Mouse (Mus musculus): ENCODE measurements around the gene Ctnna3. TPM values are rescaled to one million over a fixed set of nuclear protein-coding genes. Genes with fewer than 3 reads are reported as not detected.

Ctnna3 gene
- total and polyA plus RNA-seq, 3 experiments, result not detected

- Histone ChIP-seq H3K36me3 (replicated peaks) (no peaks in the 10 kb centered on the region), H3K4me3 (ENCODE audit: low read depth, low read length) (no peak overlapping the region), H3K9me3 (replicated peaks) (peaks cover 2% of the 10 kb centered on the region; the same call in 1 of the 2 replicates), H3K4me1 (ENCODE audit: insufficient read depth, low read depth, low read length) (no peaks in the 10 kb centered on the region), H3K27me3 (ENCODE audit: insufficient read depth, low read length) (no peaks in the 10 kb centered on the region)
- TF ChIP-seq GATA2 (IDR thresholded peaks at IDR 0.05; ENCODE audit: borderline replicate concordance, low read depth, low read length) (no peak), TAL1 (conservative IDR thresholded peaks at IDR 0.05; ENCODE audit: low read depth, low read length) (no peak)
- ATAC-seq (ENCODE audit: extremely low read depth, insufficient number of reproducible peaks, low FRiP score, poor library complexity, severe bottlenecking) (no peak), DNase-seq (ENCODE audit: low spot score) (no peak)
Measured at GRCm38 (mm10) chr10:63542493-63542892, 112.6 kb downstream of the Ctnna3 start.

DNA sequence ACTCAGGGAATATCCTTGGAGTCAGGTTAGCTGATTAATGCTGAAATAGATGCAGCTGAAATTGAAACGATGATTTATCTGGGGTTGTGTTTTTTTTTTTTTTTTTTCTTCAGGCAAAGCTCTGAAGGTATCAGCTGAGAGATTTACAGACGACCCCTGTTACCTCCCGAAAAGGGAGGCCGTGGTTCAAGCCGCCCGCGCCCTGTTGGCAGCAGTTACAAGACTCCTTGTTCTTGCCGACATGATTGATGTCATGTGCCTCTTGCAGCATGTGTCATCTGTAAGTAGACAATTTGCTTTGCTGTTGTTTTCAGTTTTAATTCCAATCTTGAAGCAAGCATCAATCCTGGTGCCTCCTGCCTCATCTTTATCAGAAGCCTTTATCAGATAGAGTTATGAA is 136.8 kb downstream of the Ctnna3 start:
- no peaks in the 10 kb centered on the region for H3K4me1 ChIP-seq (ENCODE audit: insufficient read depth, low read depth, low read length)
- TF ChIP-seq TAL1 (conservative IDR thresholded peaks at IDR 0.05; ENCODE audit: low read depth, low read length) (no peak), CTCF (IDR thresholded peaks at IDR 0.05; ENCODE audit: low read depth, low read length) (no peak), GATA1 (IDR thresholded peaks at IDR 0.05; ENCODE audit: borderline replicate concordance, low read length) (no peak), GATA2 (IDR thresholded peaks at IDR 0.05; ENCODE audit: borderline replicate concordance, low read depth, low read length) (no peak), POLR2AphosphoS5 (IDR thresholded peaks at IDR 0.05; ENCODE audit: insufficient replicate concordance, low read depth, low read length) (no peak)
- no peak overlapping the region for H3K4me3 ChIP-seq (ENCODE audit: low read depth, low read length)
- H3K36me3 ChIP-seq (replicated peaks), result no peaks in the 10 kb centered on the region
- no peak for ATAC-seq (ENCODE audit: extremely low read depth, insufficient number of reproducible peaks, low FRiP score, poor library complexity, severe bottlenecking)
- no peak for DNase-seq (ENCODE audit: low spot score)
- H3K27me3 ChIP-seq (ENCODE audit: insufficient read depth, low read length), result no peaks in the 10 kb centered on the region
- H3K9me3 ChIP-seq (replicated peaks), result 0 out of 2 replicates have a peak, but pooled peaks cover 3% of the 10 kb centered on the region

DNA sequence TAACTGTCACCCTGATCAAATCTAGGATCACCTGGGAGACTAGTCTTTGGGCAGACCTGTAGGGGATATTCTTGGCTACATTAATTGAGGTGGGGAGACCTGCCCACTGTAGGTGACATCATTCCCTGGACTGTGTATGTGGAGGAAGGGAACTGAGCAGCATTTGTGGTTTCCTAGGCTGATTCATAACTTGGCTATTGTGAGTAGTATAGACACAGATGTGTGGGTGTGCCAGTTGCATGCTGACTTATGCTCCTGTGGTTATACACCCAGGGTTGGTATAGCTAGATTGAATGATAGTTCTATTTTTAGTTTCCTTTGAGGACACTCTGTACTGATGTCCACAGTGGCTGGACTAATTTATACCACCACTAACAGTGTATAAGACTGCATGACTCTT is 141.7 kb downstream of the Ctnna3 start:
- H3K27me3 ChIP-seq (ENCODE audit: insufficient read depth, low read length), result no peaks in the 10 kb centered on the region
- TF ChIP-seq TAL1 (conservative IDR thresholded peaks at IDR 0.05; ENCODE audit: low read depth, low read length), result no peak
- no peak for TF ChIP-seq GATA2 (IDR thresholded peaks at IDR 0.05; ENCODE audit: borderline replicate concordance, low read depth, low read length)
- no peak for TF ChIP-seq POLR2AphosphoS5 (IDR thresholded peaks at IDR 0.05; ENCODE audit: insufficient replicate concordance, low read depth, low read length)
- TF ChIP-seq CTCF (IDR thresholded peaks at IDR 0.05; ENCODE audit: low read depth, low read length), result no peak
- no peak for TF ChIP-seq GATA1 (IDR thresholded peaks at IDR 0.05; ENCODE audit: borderline replicate concordance, low read length)
- DNase-seq (ENCODE audit: low spot score) (no peak), ATAC-seq (ENCODE audit: extremely low read depth, insufficient number of reproducible peaks, low FRiP score, poor library complexity, severe bottlenecking) (no peak)
- H3K36me3 ChIP-seq (replicated peaks), result no peaks in the 10 kb centered on the region
- H3K9me3 ChIP-seq (replicated peaks), result peaks cover 21% of the 10 kb centered on the region
- H3K4me3 ChIP-seq (ENCODE audit: low read depth, low read length), result no peak overlapping the region
- no peaks in the 10 kb centered on the region for H3K4me1 ChIP-seq (ENCODE audit: insufficient read depth, low read depth, low read length)

- TF ChIP-seq GATA2 (IDR thresholded peaks at IDR 0.05; ENCODE audit: borderline replicate concordance, low read depth, low read length), result no peak
- TF ChIP-seq GATA1 (IDR thresholded peaks at IDR 0.05; ENCODE audit: borderline replicate concordance, low read length), result no peak
- TF ChIP-seq POLR2AphosphoS5 (IDR thresholded peaks at IDR 0.05; ENCODE audit: insufficient replicate concordance, low read depth, low read length), result no peak
- H3K36me3 ChIP-seq (replicated peaks), result no peaks in the 10 kb centered on the region
- no peaks in the 10 kb centered on the region for H3K27me3 ChIP-seq (ENCODE audit: insufficient read depth, low read length)
- no peak overlapping the region for H3K4me3 ChIP-seq (ENCODE audit: low read depth, low read length)
- DNase-seq (ENCODE audit: low spot score), result no peak
- H3K4me1 ChIP-seq (ENCODE audit: insufficient read depth, low read depth, low read length), result no peaks in the 10 kb centered on the region
- H3K9me3 ChIP-seq (replicated peaks), result peaks cover 21% of the 10 kb centered on the region
- no peak for ATAC-seq (ENCODE audit: extremely low read depth, insufficient number of reproducible peaks, low FRiP score, poor library complexity, severe bottlenecking)
Measured at GRCm38 (mm10) chr10:63572866-63573265, 143.0 kb downstream of the Ctnna3 start.

DNA sequence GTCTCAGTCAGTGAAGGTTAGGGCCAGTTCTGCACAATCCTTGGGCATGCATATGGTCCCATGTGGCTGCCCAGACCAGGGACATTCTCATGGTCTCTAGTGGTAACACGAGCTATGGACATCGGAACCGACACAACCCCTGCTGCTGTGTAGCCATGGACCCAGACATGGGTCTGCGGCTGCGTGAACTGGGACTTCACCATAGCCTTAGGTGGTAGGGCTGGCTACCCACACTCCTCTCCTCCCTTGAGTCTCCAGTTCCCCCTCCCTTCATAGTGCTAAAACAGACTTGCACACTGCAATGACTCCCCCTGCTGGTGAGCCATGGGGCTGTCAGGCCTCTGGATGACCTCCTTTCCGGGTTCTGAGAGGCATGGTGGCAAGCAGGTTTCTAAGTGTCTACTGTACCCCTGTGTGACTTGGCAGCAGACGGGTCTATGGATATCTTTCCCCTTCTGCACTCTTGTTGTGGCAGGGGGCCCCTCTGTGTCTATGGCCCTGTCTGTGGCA is 144.3 kb downstream of the Ctnna3 start:
- ATAC-seq (ENCODE audit: extremely low read depth, insufficient number of reproducible peaks, low FRiP score, poor library complexity, severe bottlenecking), result no peak

DNA sequence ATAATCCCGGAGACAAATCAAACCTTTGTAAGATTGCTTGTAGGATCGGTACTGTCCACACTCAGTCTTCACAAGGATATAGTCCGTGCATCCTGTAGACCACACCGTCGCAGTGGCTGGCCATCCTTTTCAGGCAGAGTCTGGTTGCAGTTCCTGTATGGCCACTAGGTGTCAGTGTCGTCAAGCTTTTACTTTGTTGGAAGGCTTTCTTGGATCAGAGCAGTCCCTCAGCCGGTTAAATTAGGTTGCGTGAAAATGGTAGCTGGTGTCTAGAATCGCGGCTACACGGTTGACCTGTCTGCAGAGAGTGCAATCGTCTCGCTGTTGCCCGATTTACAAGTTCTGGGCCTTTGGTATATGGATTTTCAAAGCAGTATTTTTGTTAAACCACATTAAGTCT is 152.7 kb downstream of the Ctnna3 start:
- DNase-seq (ENCODE audit: low spot score) (no peak), ATAC-seq (ENCODE audit: extremely low read depth, insufficient number of reproducible peaks, low FRiP score, poor library complexity, severe bottlenecking) (no peak)
- TF ChIP-seq TAL1 (conservative IDR thresholded peaks at IDR 0.05; ENCODE audit: low read depth, low read length), result no peak
- no peak for TF ChIP-seq POLR2AphosphoS5 (IDR thresholded peaks at IDR 0.05; ENCODE audit: insufficient replicate concordance, low read depth, low read length)
- TF ChIP-seq GATA2 (IDR thresholded peaks at IDR 0.05; ENCODE audit: borderline replicate concordance, low read depth, low read length), result no peak
- TF ChIP-seq GATA1 (IDR thresholded peaks at IDR 0.05; ENCODE audit: borderline replicate concordance, low read length), result no peak
- no peak for TF ChIP-seq CTCF (IDR thresholded peaks at IDR 0.05; ENCODE audit: low read depth, low read length)
- Histone ChIP-seq H3K4me1 (ENCODE audit: insufficient read depth, low read depth, low read length) (no peaks in the 10 kb centered on the region), H3K36me3 (replicated peaks) (no peaks in the 10 kb centered on the region), H3K4me3 (ENCODE audit: low read depth, low read length) (no peak overlapping the region), H3K9me3 (replicated peaks) (peaks cover 13% of the 10 kb centered on the region; the same call in 1 of the 2 replicates), H3K27me3 (ENCODE audit: insufficient read depth, low read length) (no peaks in the 10 kb centered on the region)

More for the DNA sequence above, 144.3 kb downstream of the Ctnna3 start:
- Histone ChIP-seq H3K36me3 (replicated peaks) (no peaks in the 10 kb centered on the region), H3K4me3 (ENCODE audit: low read depth, low read length) (no peak overlapping the region), H3K27me3 (ENCODE audit: insufficient read depth, low read length) (no peaks in the 10 kb centered on the region), H3K9me3 (replicated peaks) (peaks cover 21% of the 10 kb centered on the region), H3K4me1 (ENCODE audit: insufficient read depth, low read depth, low read length) (no peaks in the 10 kb centered on the region)
- DNase-seq (ENCODE audit: low spot score), result no peak
- no peak for TF ChIP-seq CTCF (IDR thresholded peaks at IDR 0.05; ENCODE audit: low read depth, low read length)
- TF ChIP-seq TAL1 (conservative IDR thresholded peaks at IDR 0.05; ENCODE audit: low read depth, low read length), result no peak
- TF ChIP-seq POLR2AphosphoS5 (IDR thresholded peaks at IDR 0.05; ENCODE audit: insufficient replicate concordance, low read depth, low read length), result no peak

Data from G1E (cell line).